Mouse (Mus musculus): Measurements from ENCODE around the gene Fpr3. TPM values are rescaled to one million over a fixed set of nuclear protein-coding genes. Genes with fewer than 3 reads are reported as not detected.
A peak's percentile ranks its signal among the peaks of the same experiment; 100 is the strongest.

Fpr3 gene
- polyA plus RNA-seq, 1 experiment from 2014 or later = not detected

DNA sequence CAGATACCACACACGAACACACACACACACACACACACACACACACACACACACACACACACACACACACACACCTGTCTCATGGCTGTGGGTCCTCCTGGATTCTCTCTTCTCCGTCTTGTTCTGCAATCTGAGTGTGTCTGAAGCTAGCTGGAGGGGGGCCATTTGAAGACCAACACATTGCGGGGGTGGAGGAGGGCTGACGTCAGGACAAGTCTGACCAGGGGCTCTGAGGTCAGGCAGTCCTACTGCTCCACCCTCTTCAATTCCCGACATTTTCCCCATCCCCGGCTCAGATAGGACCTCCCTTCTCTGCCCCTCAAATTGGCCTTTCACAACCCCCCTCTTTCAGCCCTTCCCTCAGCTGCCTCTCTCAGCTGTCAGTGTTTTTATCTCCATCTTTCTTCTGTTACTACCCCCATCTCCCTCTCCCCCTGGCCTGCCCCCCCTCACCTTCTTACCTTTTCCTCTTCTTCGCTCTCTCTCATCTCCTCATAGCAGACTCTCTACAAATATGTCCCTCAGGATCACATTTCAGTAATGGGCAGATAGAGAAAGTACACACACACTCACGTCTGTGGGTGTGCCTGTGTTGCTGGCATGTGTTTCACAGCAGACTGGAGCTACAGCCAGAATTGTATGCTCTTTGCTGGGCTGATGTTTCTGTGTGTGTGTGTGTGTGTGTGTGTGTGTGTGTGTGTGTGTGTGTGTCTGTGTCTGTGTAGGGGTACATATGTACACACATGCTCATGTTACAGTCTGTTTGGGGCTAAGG lies 32.4 kb upstream of the Fpr3 start, which contains the start of gene Has1:
Has1 (minus strand) TSS at position 142 of the 775 bp plus-strand sequence.
- no peak within 1 kb of the TSS for H3K9ac ChIP-seq
- peak within 1 kb of the TSS; percentile 28; the same call in 1 of the 2 replicates for H3K27ac ChIP-seq (replicated peaks)
- no peak within 1 kb of the TSS for H3K4me3 ChIP-seq (replicated peaks)
- peaks cover 5% of the 10 kb centered on the region; the same call in 1 of the 2 replicates for H3K27me3 ChIP-seq
- H3K9me3 ChIP-seq (replicated peaks) = no peaks in the 10 kb centered on the region
- no peak for ATAC-seq (ENCODE audit: insufficient number of reproducible peaks, low FRiP score, low TSS enrichment, low read depth)
- no peaks in the 10 kb centered on the region for H3K36me3 ChIP-seq
- WGBS = 16% methylated on average over 8 of the region's 8 CpGs
- H3K4me1 ChIP-seq = peaks cover 10% of the 10 kb centered on the region; the same call in 1 of the 2 replicates
- no peak within 1 kb of the TSS; the same call in 1 of the 2 replicates for H3K4me2 ChIP-seq (replicated peaks)

DNA sequence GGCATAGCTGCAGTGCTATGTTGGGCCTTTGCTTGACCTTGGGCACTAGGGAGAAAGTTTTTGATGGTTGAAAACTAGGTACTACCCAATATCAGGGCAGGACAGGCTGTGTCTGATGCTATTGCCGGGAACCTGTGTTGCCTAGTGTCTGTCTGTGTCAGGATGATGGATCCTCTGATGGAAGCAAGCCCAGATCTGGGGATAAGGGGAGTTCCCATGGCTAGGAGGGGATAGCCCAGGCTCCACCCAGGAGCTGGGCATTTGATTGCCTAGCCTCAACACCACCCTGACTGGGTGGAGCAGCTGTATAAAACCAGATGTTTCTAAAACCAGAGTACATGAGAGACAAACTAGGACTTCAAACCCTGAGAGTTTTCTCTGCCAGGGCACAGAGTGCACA lies 31.0 kb upstream of the Fpr3 start:
- Histone ChIP-seq H3K4me2 (replicated peaks) (no peak overlapping the region), H3K4me1 (peaks cover 10% of the 10 kb centered on the region; the same call in 1 of the 2 replicates), H3K4me3 (replicated peaks) (no peak overlapping the region), H3K9me3 (replicated peaks) (no peaks in the 10 kb centered on the region), H3K27ac (replicated peaks) (peak overlapping the region; percentile 61; the same call in 1 of the 2 replicates), H3K36me3 (no peaks in the 10 kb centered on the region), H3K9ac (no peak overlapping the region), H3K27me3 (no peaks in the 10 kb centered on the region)
- WGBS = 92% methylated on average over 1 of the region's 1 CpGs
- ATAC-seq (ENCODE audit: insufficient number of reproducible peaks, low FRiP score, low TSS enrichment, low read depth) = 0 out of 2 replicates have a peak, but pooled peaks have one; percentile 31

DNA sequence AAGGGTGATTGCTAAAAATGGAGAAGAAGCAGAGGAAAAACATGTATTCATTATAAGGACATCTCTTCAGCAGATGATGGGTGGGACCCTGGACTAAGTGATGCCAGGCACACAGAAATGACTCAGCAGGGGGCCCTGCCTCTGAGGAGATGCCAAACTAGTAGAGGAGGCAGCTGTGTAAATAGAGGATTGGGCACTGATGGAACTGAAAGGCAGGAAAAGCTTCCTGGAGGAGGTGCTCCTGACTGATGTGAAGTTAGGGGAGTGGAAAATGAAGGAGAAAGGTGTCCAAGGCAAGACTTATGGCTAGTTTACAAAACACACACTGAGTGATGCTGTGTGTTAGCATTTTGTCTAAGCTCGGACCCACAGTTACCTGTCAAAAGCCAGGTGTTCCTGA lies 30.2 kb upstream of the Fpr3 start:
- no peaks in the 10 kb centered on the region for H3K27me3 ChIP-seq
- 76% methylated on average over 1 of the region's 1 CpGs for WGBS
- ATAC-seq (ENCODE audit: insufficient number of reproducible peaks, low FRiP score, low TSS enrichment, low read depth) = 0 out of 2 replicates have a peak, but pooled peaks have one; percentile 37
- H3K36me3 ChIP-seq = peaks cover under 1% of the 10 kb centered on the region; the same call in 1 of the 2 replicates
- H3K4me1 ChIP-seq = peaks cover 10% of the 10 kb centered on the region; the same call in 1 of the 2 replicates
- no peaks in the 10 kb centered on the region for H3K9me3 ChIP-seq (replicated peaks)
- no peak overlapping the region for H3K27ac ChIP-seq (replicated peaks)
- no peak overlapping the region for H3K4me2 ChIP-seq (replicated peaks)
- no peak overlapping the region for H3K9ac ChIP-seq
- no peak overlapping the region for H3K4me3 ChIP-seq (replicated peaks)

DNA sequence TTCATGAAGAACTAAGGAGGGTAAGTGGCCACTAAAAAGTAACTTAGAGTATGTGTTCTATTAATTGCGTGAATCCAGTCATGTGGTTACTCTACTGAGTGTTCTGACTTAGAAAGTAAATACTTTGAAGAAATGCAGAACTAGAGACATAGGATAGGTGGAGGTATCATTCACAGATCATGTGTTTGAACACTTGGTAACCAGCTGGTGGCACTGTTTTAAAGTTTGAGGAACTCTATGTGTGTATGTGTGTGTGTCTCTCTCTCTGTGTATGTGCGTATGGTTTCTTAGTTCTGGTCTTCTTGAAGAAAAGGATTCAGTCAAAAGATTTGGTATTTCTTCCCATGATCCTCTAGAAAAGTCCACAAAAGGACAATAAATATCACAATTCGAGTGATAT lies 27.5 kb upstream of the Fpr3 start:
- H3K4me3 ChIP-seq (replicated peaks) = no peak overlapping the region
- 87% methylated on average over 3 of the region's 3 CpGs for WGBS

DNA sequence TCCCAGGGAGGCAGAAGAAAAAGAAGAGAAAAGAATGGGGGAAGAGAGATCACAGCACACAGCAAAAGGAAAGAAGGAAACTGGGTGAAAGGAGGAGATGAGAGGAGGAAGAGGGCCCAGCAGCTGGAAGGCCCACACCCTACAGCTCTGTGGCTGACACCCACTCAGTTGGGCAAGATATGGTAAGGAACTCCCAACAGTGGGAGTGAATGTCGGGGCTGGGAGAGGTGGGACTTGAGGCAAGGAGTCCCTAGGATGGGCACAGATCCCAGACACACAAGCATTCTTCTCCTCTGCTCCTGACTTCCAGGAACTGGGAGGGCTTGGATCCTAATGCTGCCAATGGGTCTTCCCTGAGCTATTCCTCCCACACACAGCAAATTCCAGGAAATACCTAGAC lies 25.3 kb upstream of the Fpr3 start:
- Histone ChIP-seq H3K27ac (replicated peaks) (no peak overlapping the region), H3K4me2 (replicated peaks) (no peak overlapping the region), H3K36me3 (peaks cover 8% of the 10 kb centered on the region), H3K4me3 (replicated peaks) (no peak overlapping the region), H3K27me3 (no peaks in the 10 kb centered on the region), H3K9ac (no peak overlapping the region), H3K9me3 (replicated peaks) (no peaks in the 10 kb centered on the region), H3K4me1 (no peaks in the 10 kb centered on the region)
- no peak for ATAC-seq (ENCODE audit: insufficient number of reproducible peaks, low FRiP score, low TSS enrichment, low read depth)
- WGBS = 83% methylated on average over 1 of the region's 1 CpGs

More for the DNA sequence above, 27.5 kb upstream of the Fpr3 start:
- Histone ChIP-seq H3K4me1 (peaks cover 4% of the 10 kb centered on the region; the same call in 1 of the 2 replicates), H3K36me3 (peaks cover 5% of the 10 kb centered on the region), H3K27me3 (no peaks in the 10 kb centered on the region), H3K27ac (replicated peaks) (no peak overlapping the region), H3K9me3 (replicated peaks) (no peaks in the 10 kb centered on the region), H3K4me2 (replicated peaks) (no peak overlapping the region), H3K9ac (no peak overlapping the region)
- no peak for ATAC-seq (ENCODE audit: insufficient number of reproducible peaks, low FRiP score, low TSS enrichment, low read depth)

DNA sequence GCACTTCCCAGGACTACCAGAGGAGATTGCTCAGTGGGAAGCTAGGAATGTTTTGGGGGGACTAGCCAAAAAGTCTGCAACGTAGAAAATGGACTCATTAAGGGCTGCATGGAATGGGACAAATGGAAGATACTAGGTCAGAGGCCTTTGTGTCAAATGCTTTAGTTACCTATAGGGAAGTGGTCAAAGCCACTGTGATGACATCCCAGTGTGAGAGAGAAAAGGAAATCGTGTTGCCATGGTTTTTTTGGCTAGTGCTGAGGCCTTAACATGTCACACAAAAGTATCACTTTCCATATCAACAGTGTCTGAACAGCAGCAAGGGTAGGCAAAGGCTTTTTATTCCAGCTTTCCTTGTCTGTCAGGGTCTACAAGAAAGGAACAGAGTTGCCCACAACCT lies 22.5 kb upstream of the Fpr3 start:
- Histone ChIP-seq H3K27ac (replicated peaks) (no peak overlapping the region), H3K4me3 (replicated peaks) (no peak overlapping the region), H3K4me1 (no peaks in the 10 kb centered on the region), H3K36me3 (peaks cover 8% of the 10 kb centered on the region), H3K4me2 (replicated peaks) (no peak overlapping the region), H3K27me3 (no peaks in the 10 kb centered on the region), H3K9ac (no peak overlapping the region), H3K9me3 (replicated peaks) (no peaks in the 10 kb centered on the region)
- WGBS = 53% methylated on average over 2 of the region's 2 CpGs
- ATAC-seq (ENCODE audit: insufficient number of reproducible peaks, low FRiP score, low TSS enrichment, low read depth) = no peak

DNA sequence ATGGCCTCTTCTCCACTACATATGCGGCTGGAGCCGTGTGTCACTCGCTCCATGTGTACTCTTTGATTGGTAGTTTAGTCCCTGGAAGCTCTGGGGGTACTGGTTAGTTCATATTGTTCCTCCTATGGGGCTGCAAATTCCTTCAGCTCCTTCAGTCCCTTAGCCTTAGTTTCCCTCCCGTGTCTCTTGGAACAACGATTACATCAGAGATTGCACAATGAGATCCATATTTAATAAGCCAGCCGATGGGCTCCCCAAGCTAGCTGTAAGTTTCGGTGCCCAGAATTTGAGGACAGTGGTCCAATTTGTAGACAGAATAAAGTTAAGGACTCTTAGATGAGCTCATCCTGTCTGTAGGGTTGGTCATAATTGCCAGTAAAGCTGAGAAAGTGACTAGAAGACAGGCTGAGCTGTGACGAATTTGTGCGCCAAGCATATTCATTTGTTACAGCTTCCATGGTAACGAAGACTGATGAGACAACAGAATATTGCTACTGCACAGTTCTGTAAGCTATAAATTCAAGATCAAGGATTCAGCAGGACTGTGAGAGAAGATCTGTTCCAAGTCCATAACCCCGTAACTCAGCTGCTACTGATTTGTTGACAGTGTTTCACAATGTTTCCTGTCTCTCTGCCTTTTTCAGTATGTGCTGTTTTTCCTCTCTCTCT lies 20.7 kb upstream of the Fpr3 start:
- Histone ChIP-seq H3K27ac (replicated peaks) (no peak overlapping the region), H3K36me3 (peaks cover 8% of the 10 kb centered on the region), H3K4me3 (replicated peaks) (no peak overlapping the region), H3K9ac (no peak overlapping the region), H3K4me2 (replicated peaks) (no peak overlapping the region), H3K9me3 (replicated peaks) (no peaks in the 10 kb centered on the region), H3K27me3 (no peaks in the 10 kb centered on the region), H3K4me1 (no peaks in the 10 kb centered on the region)
- WGBS = 78% methylated on average over 11 of the region's 11 CpGs
- ATAC-seq (ENCODE audit: insufficient number of reproducible peaks, low FRiP score, low TSS enrichment, low read depth) = no peak

DNA sequence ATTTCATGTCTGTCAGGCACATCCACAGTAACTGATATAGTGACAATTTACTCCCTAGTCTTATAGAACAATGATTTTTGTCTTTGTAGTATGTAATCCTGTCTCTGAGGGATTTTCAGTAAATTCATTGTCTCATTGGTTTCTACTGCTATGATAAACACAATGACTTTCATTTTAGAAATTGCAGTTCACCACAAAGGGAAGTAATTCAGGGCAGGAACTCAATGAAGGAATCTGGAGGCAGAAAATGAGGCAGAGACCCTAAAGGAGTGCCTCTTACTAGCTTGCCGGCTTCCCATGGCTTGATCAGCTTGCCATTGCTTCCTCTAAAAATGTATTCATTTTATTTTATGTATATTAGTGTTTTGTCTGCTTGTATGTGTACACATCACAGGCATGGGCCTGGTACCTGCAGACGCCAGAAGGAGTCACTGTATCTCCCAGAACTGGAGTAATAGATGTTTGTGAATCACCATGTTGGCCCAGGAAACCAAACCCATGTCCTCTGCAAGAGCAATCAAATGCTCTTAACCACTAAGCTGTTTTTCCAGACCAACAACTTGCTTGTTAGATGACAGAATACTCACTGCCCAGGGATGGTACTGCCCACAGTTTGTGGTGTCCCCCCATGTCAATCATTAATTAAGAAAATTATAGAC lies 16.6 kb upstream of the Fpr3 start:
- no peaks in the 10 kb centered on the region for H3K4me1 ChIP-seq
- no peak overlapping the region for H3K9ac ChIP-seq
- WGBS = 79% methylated on average over 2 of the region's 2 CpGs
- no peak overlapping the region for H3K4me3 ChIP-seq (replicated peaks)
- ATAC-seq (ENCODE audit: insufficient number of reproducible peaks, low FRiP score, low TSS enrichment, low read depth) = no peak
- no peaks in the 10 kb centered on the region for H3K36me3 ChIP-seq
- H3K27ac ChIP-seq (replicated peaks) = no peak overlapping the region
- no peaks in the 10 kb centered on the region; the same call in 1 of the 2 replicates for H3K9me3 ChIP-seq (replicated peaks)
- H3K4me2 ChIP-seq (replicated peaks) = no peak overlapping the region
- H3K27me3 ChIP-seq = no peaks in the 10 kb centered on the region

DNA sequence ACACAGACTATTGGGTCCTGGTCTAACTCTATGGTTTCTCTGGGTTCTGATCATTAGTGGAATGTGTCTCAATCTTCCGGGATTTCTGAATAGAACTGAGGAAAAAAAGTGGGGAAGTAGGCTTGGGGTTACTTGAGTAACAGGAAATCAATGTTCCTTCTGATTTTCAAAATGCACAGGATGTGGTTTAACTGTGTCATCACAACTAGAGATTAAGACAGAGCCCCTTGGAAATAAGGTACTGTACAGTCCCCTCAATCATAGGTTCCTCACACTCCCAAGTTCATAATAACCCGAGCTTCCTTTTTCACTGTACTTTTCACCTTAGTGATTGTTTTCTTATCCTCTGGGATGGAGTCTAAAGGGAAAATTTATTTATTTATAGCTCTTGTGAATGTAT lies 16.0 kb upstream of the Fpr3 start:
- no peak overlapping the region for H3K9ac ChIP-seq
- H3K4me2 ChIP-seq (replicated peaks) = no peak overlapping the region
- no peaks in the 10 kb centered on the region for H3K27me3 ChIP-seq
- H3K9me3 ChIP-seq (replicated peaks) = no peaks in the 10 kb centered on the region; the same call in 1 of the 2 replicates
- H3K36me3 ChIP-seq = no peaks in the 10 kb centered on the region
- WGBS = 79% methylated on average over 2 of the region's 2 CpGs
- H3K4me3 ChIP-seq (replicated peaks) = no peak overlapping the region
- no peak for ATAC-seq (ENCODE audit: insufficient number of reproducible peaks, low FRiP score, low TSS enrichment, low read depth)
- H3K4me1 ChIP-seq = no peaks in the 10 kb centered on the region
- H3K27ac ChIP-seq (replicated peaks) = no peak overlapping the region

DNA sequence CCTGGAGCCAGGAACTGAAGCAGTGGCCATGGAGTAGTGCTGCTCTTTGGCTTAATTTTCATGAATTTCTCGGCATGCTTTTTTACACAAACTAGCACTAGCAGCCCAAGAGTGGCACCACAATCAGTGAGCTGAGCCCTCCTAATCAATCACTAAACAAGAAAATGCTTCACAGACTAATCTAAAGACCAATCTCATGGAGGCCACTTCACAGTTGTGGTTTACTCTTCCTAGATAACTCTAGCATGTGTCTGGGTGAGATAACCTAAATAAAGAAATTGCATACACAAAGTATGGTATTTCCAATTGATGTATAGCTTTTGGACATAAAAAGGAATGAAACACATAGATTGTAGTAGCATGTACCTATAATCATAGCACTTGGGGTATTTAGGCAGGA lies 8.3 kb upstream of the Fpr3 start:
- 79% methylated on average over 1 of the region's 1 CpGs for WGBS
- no peak overlapping the region for H3K9ac ChIP-seq
- H3K36me3 ChIP-seq = no peaks in the 10 kb centered on the region
- H3K4me2 ChIP-seq (replicated peaks) = no peak overlapping the region
- H3K27ac ChIP-seq (replicated peaks) = no peak overlapping the region
- ATAC-seq (ENCODE audit: insufficient number of reproducible peaks, low FRiP score, low TSS enrichment, low read depth) = no peak
- no peak overlapping the region for H3K4me3 ChIP-seq (replicated peaks)
- no peaks in the 10 kb centered on the region for H3K9me3 ChIP-seq (replicated peaks)
- H3K4me1 ChIP-seq = no peaks in the 10 kb centered on the region
- no peaks in the 10 kb centered on the region for H3K27me3 ChIP-seq

DNA sequence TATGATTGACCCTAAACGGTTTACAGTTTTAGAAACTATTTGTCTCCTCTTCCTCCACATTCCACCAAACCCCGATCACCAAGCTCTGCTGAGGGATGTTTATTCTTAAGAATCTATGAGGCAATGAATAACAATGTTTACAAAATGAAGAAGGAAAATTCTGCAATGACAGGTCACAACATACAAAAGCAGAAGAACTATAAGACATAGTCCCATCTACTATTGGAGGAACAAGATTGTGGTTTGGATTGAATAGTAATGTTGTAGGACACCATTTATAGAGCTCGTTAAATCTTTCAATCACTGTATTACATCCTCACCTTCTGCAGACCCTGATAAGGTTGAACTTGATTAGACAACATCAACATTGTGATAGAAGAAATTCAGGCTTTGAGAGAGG lies 5.0 kb upstream of the Fpr3 start:
- WGBS = 84% methylated on average over 3 of the region's 3 CpGs
- H3K27ac ChIP-seq (replicated peaks) = no peak overlapping the region

More for the DNA sequence above, 5.0 kb upstream of the Fpr3 start:
- ATAC-seq (ENCODE audit: insufficient number of reproducible peaks, low FRiP score, low TSS enrichment, low read depth) = no peak
- Histone ChIP-seq H3K36me3 (no peaks in the 10 kb centered on the region), H3K4me2 (replicated peaks) (no peak overlapping the region), H3K4me1 (no peaks in the 10 kb centered on the region), H3K27me3 (no peaks in the 10 kb centered on the region), H3K9me3 (replicated peaks) (no peaks in the 10 kb centered on the region), H3K9ac (no peak overlapping the region), H3K4me3 (replicated peaks) (no peak overlapping the region)

All from embryonic facial prominence, embryonic 15.5 days (tissue).